Mouse (Mus musculus) hindbrain, embryonic 10.5 days (tissue): ENCODE measurements around the gene Sel1l3. TPM values are rescaled to one million over a fixed set of nuclear protein-coding genes. Genes with fewer than 3 reads are reported as not detected.

Experiments
- DNase-seq: peaks from one replicate; pipeline ENCODE4 v3.0.0-alpha.2; 2017; ENCODE audit warnings: low spot score
- H3K27ac ChIP-seq: fragments of 300-500 bp; sonication (generic); 2 replicates; pipeline ENCODE4 v1.5.1; 2016; ENCODE audit warnings: mild to moderate bottlenecking, moderate library complexity
- H3K27me3 ChIP-seq: fragments of 300-500 bp; sonication (generic); 2 replicates; pipeline ENCODE4 v1.6.1; 2016; ENCODE audit warnings: mild to moderate bottlenecking; ENCODE audit not compliant: poor library complexity, insufficient read depth, severe bottlenecking
- H3K36me3 ChIP-seq: fragments of 300-500 bp; sonication (generic); 2 replicates; pipeline ENCODE4 v1.6.1; 2016; ENCODE audit warnings: mild to moderate bottlenecking, moderate library complexity
- H3K4me1 ChIP-seq: fragments of 300-500 bp; sonication (generic); replicated peaks from 2 replicates; pipeline ENCODE4 v1.6.1; 2016; ENCODE audit warnings: mild to moderate bottlenecking
- H3K4me3 ChIP-seq: fragments of 300-500 bp; sonication (generic); 2 replicates; pipeline ENCODE4 v1.5.1; 2016; ENCODE audit warnings: mild to moderate bottlenecking, moderate library complexity
- H3K9me3 ChIP-seq: fragments of 300-500 bp; sonication (generic); 2 replicates; pipeline ENCODE4 v1.6.1; 2016; ENCODE audit warnings: mild to moderate bottlenecking, moderate library complexity
- WGBS: fragments of 180-500 bp; shearing (Covaris S2); methylation state at CpG from one replicate; pipeline ENCODE4 v1.1.7; 2016; 5-methylcytosine and 5-hydroxymethylcytosine counted together
- polyA plus RNA-seq: library from polyadenylated mRNA; unstranded; fragments of >200 nt; fragmentation: Nextera tagmentation; extraction: Ambion mirVana; gene quantifications from 2 replicates; pipeline ENCODE4 v1.2.1, GENCODE M21; 2016

The Sel1l3 gene
- polyA plus RNA-seq, 1 experiment from 2014 or later = 2.3 TPM

GRCm38 (mm10) chr5:53161506-53162186 lies 52.1 kb downstream of the Sel1l3 start:
- H3K36me3 ChIP-seq = no peaks in the 10 kb centered on the region
- DNase-seq = no peak
- H3K27ac ChIP-seq = no peak overlapping the region
- WGBS = 92% methylated on average over 8 of the region's 8 CpGs
- H3K4me3 ChIP-seq = no peak overlapping the region
- H3K4me1 ChIP-seq = no peaks in the 10 kb centered on the region
- no peaks in the 10 kb centered on the region for H3K27me3 ChIP-seq
- H3K9me3 ChIP-seq = no peaks in the 10 kb centered on the region

DNA sequence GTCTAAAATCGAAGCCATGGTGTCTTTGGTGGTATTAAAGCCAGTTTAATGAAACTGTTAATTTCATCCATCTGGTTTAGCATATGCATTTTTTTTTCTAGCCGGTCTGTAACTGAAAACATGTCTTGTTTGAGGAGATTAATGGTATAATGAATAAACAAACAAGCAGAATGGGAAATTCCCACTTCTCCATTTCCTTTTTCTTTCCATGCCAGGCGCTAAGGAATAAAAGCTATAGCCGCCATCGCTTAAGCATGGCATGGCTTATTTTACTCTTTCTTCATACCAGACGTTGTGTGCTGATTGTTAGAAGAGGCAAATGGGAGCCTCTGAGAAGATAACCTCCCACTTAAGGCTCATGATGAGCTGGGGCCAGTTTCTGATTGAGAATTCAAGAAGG lies 53.5 kb downstream of the Sel1l3 start:
- no peak for DNase-seq
- H3K9me3 ChIP-seq = no peaks in the 10 kb centered on the region
- WGBS = 89% methylated on average over 6 of the region's 6 CpGs
- H3K36me3 ChIP-seq = no peaks in the 10 kb centered on the region
- H3K4me3 ChIP-seq = no peak overlapping the region
- 0 out of 2 replicates have a peak, but pooled peaks cover 3% of the 10 kb centered on the region for H3K4me1 ChIP-seq
- H3K27me3 ChIP-seq = no peaks in the 10 kb centered on the region
- no peak overlapping the region for H3K27ac ChIP-seq

DNA sequence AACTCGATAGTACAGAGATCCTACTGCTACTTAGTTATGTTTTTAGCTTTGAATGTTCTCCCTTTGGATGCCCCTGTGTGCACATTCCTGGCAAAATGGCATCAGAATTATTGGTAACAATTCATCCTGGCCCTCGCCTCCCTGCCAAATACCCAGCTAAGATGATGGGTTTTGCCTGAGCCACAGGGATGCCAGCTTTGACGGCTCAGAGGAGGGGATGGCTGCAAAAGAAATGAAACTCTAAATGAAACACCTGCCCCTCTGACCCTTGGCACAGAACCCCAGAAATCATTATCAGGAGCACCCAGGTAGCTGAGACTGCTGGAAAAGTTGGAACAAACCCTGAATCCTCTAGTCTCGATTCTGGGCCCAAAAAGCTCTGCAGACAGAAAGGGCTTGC lies 54.1 kb downstream of the Sel1l3 start:
- Histone ChIP-seq H3K4me3 (no peak overlapping the region), H3K4me1 (0 out of 2 replicates have a peak, but pooled peaks cover 3% of the 10 kb centered on the region), H3K27ac (no peak overlapping the region), H3K36me3 (no peaks in the 10 kb centered on the region), H3K9me3 (no peaks in the 10 kb centered on the region), H3K27me3 (no peaks in the 10 kb centered on the region)
- no peak for DNase-seq
- WGBS = 90% methylated on average over 4 of the region's 4 CpGs

DNA sequence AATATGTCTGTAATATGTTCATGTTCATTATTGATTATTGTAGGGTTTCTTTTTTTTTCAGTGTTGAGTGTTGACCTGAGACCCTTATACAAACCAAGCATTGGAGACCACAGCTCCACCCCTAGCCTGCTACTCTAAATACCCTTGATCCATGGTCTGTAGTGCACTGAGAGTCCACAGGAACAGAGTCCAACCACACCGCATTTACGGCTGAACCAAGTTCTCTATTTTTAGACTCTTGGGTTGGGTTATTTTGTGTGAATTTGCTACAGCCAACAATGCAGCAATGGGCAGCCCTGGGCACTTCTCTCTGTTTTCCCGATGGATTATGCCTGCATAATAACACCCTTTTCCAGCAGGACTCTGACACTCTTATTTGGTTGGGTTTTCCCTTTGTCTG lies 54.6 kb downstream of the Sel1l3 start:
- WGBS = 91% methylated on average over 3 of the region's 3 CpGs
- Histone ChIP-seq H3K9me3 (no peaks in the 10 kb centered on the region), H3K36me3 (no peaks in the 10 kb centered on the region), H3K27me3 (no peaks in the 10 kb centered on the region), H3K4me1 (0 out of 2 replicates have a peak, but pooled peaks cover 3% of the 10 kb centered on the region), H3K27ac (no peak overlapping the region), H3K4me3 (no peak overlapping the region)
- no peak for DNase-seq

- 82% methylated on average over 13 of the region's 13 CpGs for WGBS
- no peaks in the 10 kb centered on the region for H3K27me3 ChIP-seq
- H3K4me3 ChIP-seq = no peak overlapping the region
- H3K9me3 ChIP-seq = no peaks in the 10 kb centered on the region
- H3K27ac ChIP-seq = no peak overlapping the region
- H3K36me3 ChIP-seq = no peaks in the 10 kb centered on the region
- no peak for DNase-seq
- H3K4me1 ChIP-seq = 0 out of 2 replicates have a peak, but pooled peaks cover 3% of the 10 kb centered on the region
Measured at GRCm38 (mm10) chr5:53155985-53156679, 57.6 kb downstream of the Sel1l3 start.

GRCm38 (mm10) chr5:53154501-53154900 lies 59.2 kb downstream of the Sel1l3 start:
- Histone ChIP-seq H3K36me3 (no peaks in the 10 kb centered on the region), H3K4me1 (peaks cover 6% of the 10 kb centered on the region; the same call in 1 of the 2 replicates), H3K27me3 (no peaks in the 10 kb centered on the region), H3K9me3 (no peaks in the 10 kb centered on the region), H3K27ac (no peak overlapping the region), H3K4me3 (no peak overlapping the region)
- WGBS = 86% methylated on average over 2 of the region's 2 CpGs
- no peak for DNase-seq

DNA sequence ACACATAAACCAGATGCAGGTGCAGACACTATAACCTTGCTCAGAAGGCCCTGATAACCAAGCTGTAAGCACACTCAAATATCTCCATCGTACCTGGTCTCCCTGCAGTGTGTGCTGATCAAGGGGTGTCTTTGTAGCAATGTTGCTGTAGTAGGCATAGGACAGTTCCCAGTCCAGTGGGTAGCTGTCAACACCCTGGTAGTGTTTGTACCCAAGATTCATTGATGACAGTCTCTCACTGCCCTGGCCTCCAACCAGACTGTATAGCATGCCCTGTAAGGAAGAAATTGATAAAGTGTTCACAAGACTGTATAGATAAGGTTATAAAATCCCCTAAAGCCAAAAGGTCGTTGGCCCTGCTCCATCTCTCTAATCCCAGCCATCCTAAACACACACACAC lies 59.6 kb downstream of the Sel1l3 start:
- Histone ChIP-seq H3K27ac (no peak overlapping the region), H3K9me3 (no peaks in the 10 kb centered on the region), H3K4me3 (no peak overlapping the region), H3K4me1 (peaks cover 10% of the 10 kb centered on the region), H3K36me3 (no peaks in the 10 kb centered on the region), H3K27me3 (no peaks in the 10 kb centered on the region)
- no peak for DNase-seq
- WGBS = 84% methylated on average over 2 of the region's 2 CpGs

DNA sequence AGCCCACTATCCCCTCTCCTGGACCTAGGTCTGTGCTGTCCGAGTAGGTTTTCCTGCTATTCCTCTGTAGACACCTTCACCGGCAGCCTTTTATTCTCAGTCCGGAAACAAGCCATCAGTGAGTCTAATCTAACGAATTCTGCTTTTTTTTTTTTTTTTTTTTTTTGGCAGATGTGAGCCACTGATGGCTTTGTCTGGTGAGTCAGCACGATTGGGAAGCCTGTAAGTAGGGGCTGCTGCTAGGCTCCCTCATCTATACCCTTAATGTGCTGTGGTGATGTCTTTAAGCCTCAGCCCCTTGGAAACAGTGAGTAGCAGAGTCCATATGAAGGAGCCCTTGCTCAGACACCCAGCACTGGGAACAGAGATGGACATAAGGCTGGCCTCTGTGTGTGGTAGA lies 60.6 kb downstream of the Sel1l3 start:
- WGBS = 82% methylated on average over 5 of the region's 5 CpGs
- Histone ChIP-seq H3K27ac (no peak overlapping the region), H3K36me3 (no peaks in the 10 kb centered on the region), H3K9me3 (no peaks in the 10 kb centered on the region), H3K4me3 (no peak overlapping the region), H3K27me3 (no peaks in the 10 kb centered on the region), H3K4me1 (peaks cover 19% of the 10 kb centered on the region)
- no peak for DNase-seq

DNA sequence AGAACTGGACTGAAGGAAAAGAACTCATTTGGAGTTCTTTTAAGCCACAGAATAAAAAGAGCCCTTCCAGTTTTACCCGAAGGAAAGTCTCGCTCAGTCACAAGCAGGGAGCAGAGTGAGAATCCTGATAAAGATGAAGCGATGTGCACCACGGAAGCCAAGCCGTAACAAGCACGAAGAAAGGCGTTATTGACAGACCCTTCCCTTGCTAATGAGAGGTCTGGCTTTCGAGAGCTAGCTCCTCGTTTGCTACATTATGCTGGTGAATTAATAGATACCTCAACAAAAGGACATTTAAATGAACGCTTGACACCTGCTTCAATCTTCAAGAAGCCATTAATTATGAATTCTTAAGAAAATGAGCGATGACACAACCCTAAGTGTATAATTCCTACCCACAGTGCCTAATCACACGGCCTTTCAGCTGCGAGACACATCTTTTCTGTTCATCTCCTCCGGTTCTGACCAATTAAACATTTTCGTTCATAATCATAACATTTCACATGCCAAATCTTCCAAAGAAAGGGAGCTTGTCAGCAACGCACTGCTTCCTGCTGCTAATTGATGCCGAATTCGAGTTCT lies 62.3 kb downstream of the Sel1l3 start:
- 80% methylated on average over 18 of the region's 18 CpGs for WGBS
- H3K4me1 ChIP-seq = peaks cover 28% of the 10 kb centered on the region
- no peak for DNase-seq
- H3K27me3 ChIP-seq = 0 out of 2 replicates have a peak, but pooled peaks cover 5% of the 10 kb centered on the region
- H3K27ac ChIP-seq = no peak overlapping the region
- no peak overlapping the region for H3K4me3 ChIP-seq
- H3K9me3 ChIP-seq = no peaks in the 10 kb centered on the region
- no peaks in the 10 kb centered on the region for H3K36me3 ChIP-seq

DNA sequence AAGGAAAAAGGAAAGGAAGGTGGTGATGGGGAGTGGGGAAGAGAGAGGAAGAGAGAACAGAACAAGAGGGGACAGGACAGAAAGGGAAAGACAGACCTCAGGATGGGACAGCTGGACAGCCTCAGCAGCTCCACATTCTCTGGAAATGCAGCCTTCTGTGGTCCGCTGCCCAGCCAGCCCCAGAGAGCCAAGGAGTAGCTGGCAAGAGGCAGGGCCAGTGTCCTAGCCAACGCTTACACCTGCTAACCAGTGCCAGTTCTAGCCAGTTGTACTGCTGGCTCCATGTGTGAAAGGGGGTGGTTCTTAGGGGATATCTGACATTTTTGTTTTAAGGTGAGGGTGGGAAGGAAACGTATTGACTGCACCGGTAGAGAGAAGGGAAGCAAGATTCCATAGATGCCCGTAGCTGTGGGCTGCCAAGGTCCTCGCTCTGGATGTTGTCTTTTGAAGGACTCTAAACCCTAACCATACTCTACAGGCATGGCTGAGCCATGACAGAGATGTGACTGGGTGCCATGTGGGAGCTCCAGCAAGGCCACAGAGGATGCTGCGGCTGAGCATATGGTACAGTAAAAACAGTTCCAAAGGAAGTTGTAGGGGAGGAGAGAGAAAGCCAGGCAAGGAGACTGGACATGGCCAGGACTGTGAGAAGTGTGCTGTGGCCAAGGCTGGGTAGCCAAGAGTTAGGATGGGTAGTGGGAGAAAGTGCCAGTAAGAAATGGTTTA lies 64.6 kb downstream of the Sel1l3 start:
- 0 out of 2 replicates have a peak, but pooled peaks cover 5% of the 10 kb centered on the region for H3K27me3 ChIP-seq
- 93% methylated on average over 7 of the region's 7 CpGs for WGBS
- DNase-seq = no peak

GRCm38 (mm10) chr5:53148160-53148923 lies 65.4 kb downstream of the Sel1l3 start:
- 0 out of 2 replicates have a peak overlapping the region, but pooled peaks have one; percentile 23 for H3K27ac ChIP-seq
- peaks cover 38% of the 10 kb centered on the region for H3K4me1 ChIP-seq
- WGBS = 47% methylated on average over 8 of the region's 8 CpGs
- H3K36me3 ChIP-seq = peaks cover 5% of the 10 kb centered on the region
- H3K4me3 ChIP-seq = no peak overlapping the region
- 0 out of 2 replicates have a peak, but pooled peaks cover 5% of the 10 kb centered on the region for H3K27me3 ChIP-seq
- DNase-seq = no peak
- H3K9me3 ChIP-seq = peaks cover 5% of the 10 kb centered on the region; the same call in 1 of the 2 replicates

More for the DNA sequence above, 64.6 kb downstream of the Sel1l3 start:
- no peak overlapping the region for H3K4me3 ChIP-seq
- peaks cover 5% of the 10 kb centered on the region for H3K36me3 ChIP-seq
- 0 out of 2 replicates have a peak overlapping the region, but pooled peaks have one; percentile 23 for H3K27ac ChIP-seq
- peaks cover 5% of the 10 kb centered on the region; the same call in 1 of the 2 replicates for H3K9me3 ChIP-seq
- H3K4me1 ChIP-seq = peaks cover 38% of the 10 kb centered on the region

GRCm38 (mm10) chr5:53147418-53147817 lies 66.3 kb downstream of the Sel1l3 start:
- H3K27ac ChIP-seq = peak overlapping the region; percentile 75; the same call in 1 of the 2 replicates
- H3K27me3 ChIP-seq = 0 out of 2 replicates have a peak, but pooled peaks cover 5% of the 10 kb centered on the region
- WGBS = 87% methylated on average over 4 of the region's 4 CpGs

More at GRCm38 (mm10) chr5:53147418-53147817, 66.3 kb downstream of the Sel1l3 start:
- H3K4me3 ChIP-seq = no peak overlapping the region
- no peak for DNase-seq
- peaks cover 5% of the 10 kb centered on the region; the same call in 1 of the 2 replicates for H3K9me3 ChIP-seq
- peaks cover 5% of the 10 kb centered on the region for H3K36me3 ChIP-seq
- peaks cover 38% of the 10 kb centered on the region for H3K4me1 ChIP-seq
